Mouse (Mus musculus): Measurements from ENCODE around the gene Cpd. TPM values are rescaled to one million over a fixed set of nuclear protein-coding genes. Genes with fewer than 3 reads are reported as not detected.

Cpd gene
- polyA plus RNA-seq, 1 experiment, result 18.6 TPM

DNA sequence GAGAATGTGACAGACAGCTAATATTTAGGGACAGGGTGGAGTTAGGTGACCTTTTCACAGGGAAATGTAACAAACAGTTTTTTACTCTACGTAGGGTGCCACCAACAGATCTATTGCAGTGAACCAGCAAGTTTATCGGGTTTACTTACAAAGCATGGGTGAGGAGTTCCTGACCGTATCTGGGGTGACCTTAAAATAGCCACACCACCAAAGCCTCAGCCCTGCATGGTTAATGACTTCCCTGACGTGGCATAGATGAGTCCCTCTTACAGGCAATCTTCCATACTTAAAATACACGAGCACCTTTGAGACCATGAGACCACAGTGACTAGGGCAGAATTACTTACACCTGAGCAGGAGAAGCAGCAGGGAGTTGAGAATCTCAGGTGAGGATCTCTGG lies 12.0 kb upstream of the Cpd start:
- H3K4me3 ChIP-seq (ENCODE audit: insufficient read depth, low read depth, low read length), result no peak overlapping the region
- H3K27ac ChIP-seq (replicated peaks; ENCODE audit: low read depth, low read length), result no peak overlapping the region

DNA sequence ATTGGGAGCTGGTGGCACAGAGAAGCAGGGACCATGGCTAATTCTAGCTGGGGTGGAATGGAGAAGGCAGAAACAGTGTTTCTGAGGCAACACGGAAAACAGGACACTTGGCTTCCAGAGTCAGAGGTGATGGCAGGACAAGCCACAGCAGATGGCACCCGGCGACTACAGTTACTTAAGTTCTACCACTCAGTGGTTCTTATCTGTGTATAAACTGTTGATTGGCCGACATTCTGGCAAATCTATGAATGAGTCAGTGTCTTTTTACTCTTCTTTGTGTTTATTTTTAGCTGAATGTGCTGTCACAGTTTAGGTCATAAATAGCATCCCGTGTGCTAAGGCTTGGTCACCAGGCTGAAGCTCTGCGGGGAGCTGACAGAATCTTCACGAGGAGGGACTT lies 10.3 kb upstream of the Cpd start:
- Histone ChIP-seq H3K27ac (replicated peaks; ENCODE audit: low read depth, low read length) (no peak overlapping the region), H3K4me1 (ENCODE audit: control insufficient read depth, insufficient read depth, insufficient read length, low read length) (no peaks in the 10 kb centered on the region), H3K4me3 (ENCODE audit: insufficient read depth, low read depth, low read length) (no peak overlapping the region)

More for the DNA sequence above, 12.0 kb upstream of the Cpd start:
- no peaks in the 10 kb centered on the region for H3K4me1 ChIP-seq (ENCODE audit: control insufficient read depth, insufficient read depth, insufficient read length, low read length)

DNA sequence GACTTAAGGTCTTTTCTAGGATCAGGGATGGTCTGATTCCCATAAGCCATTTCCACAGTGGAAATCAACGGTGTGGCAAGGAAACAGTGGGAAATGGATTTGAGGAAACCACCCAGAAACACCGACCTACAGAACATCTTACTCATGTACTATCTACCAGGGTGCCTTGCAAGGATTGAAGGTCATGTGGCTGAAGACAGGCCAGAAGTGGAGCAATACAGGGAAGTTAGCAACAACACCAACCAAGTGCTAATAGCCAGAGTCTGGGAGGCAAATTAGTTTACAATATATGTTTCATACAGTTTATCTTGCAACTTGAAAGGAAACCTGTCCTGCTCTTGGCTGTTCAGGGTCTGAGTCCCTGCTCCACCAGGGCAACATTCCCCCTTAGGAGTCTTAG lies 9.8 kb upstream of the Cpd start:
- no peak overlapping the region for H3K27ac ChIP-seq (replicated peaks; ENCODE audit: low read depth, low read length)
- no peak overlapping the region for H3K4me3 ChIP-seq (ENCODE audit: insufficient read depth, low read depth, low read length)
- no peaks in the 10 kb centered on the region for H3K4me1 ChIP-seq (ENCODE audit: control insufficient read depth, insufficient read depth, insufficient read length, low read length)

DNA sequence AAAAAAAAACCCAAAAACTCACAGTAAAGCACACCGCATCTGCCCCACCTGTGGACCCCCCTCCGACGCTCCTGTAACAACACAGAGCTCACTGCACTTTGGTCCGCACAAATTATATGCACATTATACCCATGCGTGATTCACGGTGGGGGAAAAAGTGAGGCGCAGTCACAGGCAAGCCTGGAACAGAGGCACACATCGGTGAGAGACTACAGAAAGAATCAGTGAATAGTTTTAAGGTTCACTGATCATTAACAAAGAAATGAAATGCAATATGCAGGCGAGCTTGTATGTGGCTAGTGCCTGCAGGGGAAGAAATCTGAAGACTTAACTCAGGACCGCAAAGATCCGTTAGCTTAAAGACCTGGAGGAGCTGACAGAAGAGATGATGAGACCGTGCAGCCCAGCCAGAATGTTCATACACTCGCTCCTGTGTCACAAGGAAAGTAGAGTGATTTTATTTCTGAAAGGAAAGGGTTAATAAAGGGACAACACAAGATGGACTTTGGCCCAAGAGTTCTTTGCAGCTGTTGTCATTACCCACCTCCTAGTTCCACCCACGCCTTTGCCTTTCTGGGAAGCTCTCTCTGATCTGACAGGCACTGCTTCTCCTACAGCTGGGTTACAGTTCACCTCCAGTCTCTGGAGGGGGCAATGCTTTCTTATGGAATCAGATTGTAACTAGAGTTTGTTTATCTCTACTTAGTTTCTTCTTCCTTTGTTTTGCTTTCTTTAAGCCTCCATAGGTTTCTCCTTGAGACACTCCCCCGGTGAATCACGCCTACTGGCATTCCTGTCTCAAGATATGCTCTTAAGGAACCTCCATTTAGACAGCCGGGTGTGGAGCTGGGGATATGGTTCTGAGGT lies 7.9 kb upstream of the Cpd start:
- Histone ChIP-seq H3K4me3 (ENCODE audit: insufficient read depth, low read depth, low read length) (no peak overlapping the region), H3K4me1 (ENCODE audit: control insufficient read depth, insufficient read depth, insufficient read length, low read length) (peaks cover under 1% of the 10 kb centered on the region; the same call in 1 of the 2 replicates), H3K27ac (replicated peaks; ENCODE audit: low read depth, low read length) (no peak overlapping the region)

DNA sequence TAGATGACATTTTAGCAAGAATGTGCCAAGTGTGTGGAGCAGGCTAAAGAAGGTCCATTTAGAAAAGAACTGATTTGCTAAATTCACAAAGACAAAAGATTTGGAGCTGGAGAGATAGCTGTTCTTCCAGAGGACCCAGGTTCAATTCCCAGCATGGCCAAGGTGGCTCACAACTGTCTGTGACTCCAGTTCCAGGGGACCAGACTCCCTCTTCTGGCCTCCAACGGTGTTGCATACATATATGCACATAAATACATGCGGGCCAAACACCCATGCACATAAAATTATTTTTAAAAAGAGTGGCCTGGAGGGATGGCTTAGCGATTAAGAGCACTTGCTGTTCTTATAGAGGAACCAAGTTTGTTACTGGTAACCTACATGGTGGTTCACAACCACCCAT lies 4.7 kb upstream of the Cpd start:
- H3K27ac ChIP-seq (replicated peaks; ENCODE audit: low read depth, low read length), result no peak overlapping the region
- peaks cover 3% of the 10 kb centered on the region; the same call in 1 of the 2 replicates for H3K4me1 ChIP-seq (ENCODE audit: control insufficient read depth, insufficient read depth, insufficient read length, low read length)
- no peak overlapping the region for H3K4me3 ChIP-seq (ENCODE audit: insufficient read depth, low read depth, low read length)

DNA sequence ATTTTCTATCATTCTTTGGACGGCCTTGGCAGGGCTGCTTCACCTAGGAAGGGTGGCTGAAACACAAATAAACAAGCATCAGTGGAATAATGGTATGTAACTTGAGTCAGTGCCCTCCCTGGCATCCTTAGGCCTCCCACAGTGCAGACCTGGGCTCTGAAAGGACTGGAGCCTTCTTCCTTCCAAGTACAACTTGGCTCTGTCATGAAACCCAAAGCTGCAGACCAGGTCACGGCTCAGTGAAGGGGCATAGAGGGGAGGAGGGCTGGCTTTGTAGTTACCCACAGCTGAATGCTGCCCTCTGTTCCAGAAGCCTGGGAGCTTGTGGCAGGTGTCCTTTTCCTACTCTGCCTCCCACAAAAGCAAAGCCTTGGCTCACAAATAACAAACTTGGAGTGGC lies 2.8 kb upstream of the Cpd start:
- Histone ChIP-seq H3K4me1 (ENCODE audit: control insufficient read depth, insufficient read depth, insufficient read length, low read length) (peaks cover 5% of the 10 kb centered on the region), H3K4me3 (ENCODE audit: insufficient read depth, low read depth, low read length) (no peak overlapping the region), H3K27ac (replicated peaks; ENCODE audit: low read depth, low read length) (no peak overlapping the region)

DNA sequence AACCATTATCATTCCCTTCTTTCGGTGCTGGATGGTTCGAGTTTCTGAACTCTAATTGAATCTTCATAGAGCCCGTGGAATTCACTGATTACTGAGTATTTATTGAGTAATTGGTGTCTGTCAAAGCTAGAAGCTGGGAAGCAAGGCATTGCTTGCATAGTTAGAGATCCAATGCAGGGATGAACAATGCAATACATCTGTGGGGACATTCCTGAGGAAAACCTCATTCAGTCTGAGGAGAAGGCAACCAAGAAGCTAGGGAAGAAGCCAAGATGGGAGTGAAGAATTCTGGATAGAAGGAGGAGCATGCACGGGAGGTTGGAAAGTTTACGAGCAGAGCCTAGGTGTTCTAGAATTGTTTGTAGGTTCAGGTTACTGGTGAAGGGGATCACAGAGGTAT lies 1.3 kb upstream of the Cpd start:
- H3K4me1 ChIP-seq (ENCODE audit: control insufficient read depth, insufficient read depth, insufficient read length, low read length), result peaks cover 12% of the 10 kb centered on the region
- no peak overlapping the region for H3K27ac ChIP-seq (replicated peaks; ENCODE audit: low read depth, low read length)
- no peak overlapping the region for H3K4me3 ChIP-seq (ENCODE audit: insufficient read depth, low read depth, low read length)

DNA sequence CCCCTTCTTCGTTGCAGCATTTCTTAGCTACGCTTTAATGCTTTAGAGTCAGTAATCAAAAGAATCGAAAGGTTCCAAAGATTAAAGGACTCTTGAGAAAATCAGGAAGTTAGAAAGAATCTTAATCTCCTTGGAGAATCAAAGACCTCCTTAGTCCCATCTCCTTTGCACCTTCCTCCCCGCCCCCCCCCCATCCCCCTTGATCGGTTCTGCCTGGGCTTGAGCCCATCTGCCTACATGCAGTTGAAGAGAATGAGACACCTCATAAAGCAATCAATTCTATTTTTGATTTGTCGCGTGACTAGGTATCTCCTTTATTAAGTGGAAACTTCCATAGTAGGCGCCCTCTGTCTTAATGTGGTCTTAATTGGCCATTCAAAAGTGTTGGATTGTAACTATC lies 536 bp upstream of the Cpd start:
- H3K4me3 ChIP-seq (ENCODE audit: insufficient read depth, low read depth, low read length), result peak overlapping the region; percentile 49; the same call in 1 of the 2 replicates
- H3K4me1 ChIP-seq (ENCODE audit: control insufficient read depth, insufficient read depth, insufficient read length, low read length), result peaks cover 12% of the 10 kb centered on the region
- H3K27ac ChIP-seq (replicated peaks; ENCODE audit: low read depth, low read length), result no peak overlapping the region

DNA sequence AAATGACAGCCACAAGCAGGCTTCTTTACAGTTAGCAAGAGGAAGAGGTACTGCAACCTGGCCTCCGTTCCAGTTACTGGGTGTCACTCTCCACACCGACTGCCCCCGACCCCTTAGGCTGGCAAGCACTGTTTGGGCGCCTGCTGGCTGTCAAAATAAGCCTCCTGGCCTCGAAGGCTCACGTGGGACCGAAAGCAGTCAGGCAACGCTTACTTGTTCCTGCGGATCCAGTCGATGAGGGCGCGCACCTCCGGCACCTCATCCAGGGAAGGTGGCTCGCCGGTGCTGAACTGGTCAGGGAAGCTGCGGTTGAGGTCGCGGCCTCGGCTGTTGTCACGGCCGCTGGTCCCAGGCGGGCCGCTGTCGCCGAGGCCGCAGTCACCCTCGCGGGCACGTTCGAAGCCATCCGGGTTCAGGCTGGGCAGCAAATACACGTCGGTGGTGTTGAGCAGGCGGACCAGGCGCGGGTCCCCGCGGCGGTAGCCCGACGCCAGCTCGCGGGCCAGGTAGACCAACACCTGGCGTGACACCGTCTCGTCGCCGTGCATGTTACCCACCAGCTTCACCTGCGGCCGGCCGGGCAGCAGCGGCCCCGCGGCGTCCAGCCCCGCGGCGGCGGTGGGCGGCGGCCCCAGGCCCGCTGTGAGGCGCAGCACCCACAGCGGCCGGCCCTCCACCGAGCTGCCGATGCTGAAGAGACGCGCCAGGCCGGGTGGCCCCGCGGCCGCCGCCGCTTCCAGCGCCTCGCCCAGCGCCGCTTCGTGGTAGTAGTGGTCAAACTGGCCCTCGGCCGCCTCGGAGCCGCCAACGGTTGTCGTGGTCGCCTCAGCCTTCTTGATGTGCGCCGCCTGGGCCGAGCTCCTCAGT lies 574 bp downstream of the Cpd start:
- peak overlapping the region; percentile 44 for H3K27ac ChIP-seq (replicated peaks; ENCODE audit: low read depth, low read length)
- peak overlapping the region; percentile 94 for H3K4me3 ChIP-seq (ENCODE audit: insufficient read depth, low read depth, low read length)
- H3K4me1 ChIP-seq (ENCODE audit: control insufficient read depth, insufficient read depth, insufficient read length, low read length), result peaks cover 12% of the 10 kb centered on the region

DNA sequence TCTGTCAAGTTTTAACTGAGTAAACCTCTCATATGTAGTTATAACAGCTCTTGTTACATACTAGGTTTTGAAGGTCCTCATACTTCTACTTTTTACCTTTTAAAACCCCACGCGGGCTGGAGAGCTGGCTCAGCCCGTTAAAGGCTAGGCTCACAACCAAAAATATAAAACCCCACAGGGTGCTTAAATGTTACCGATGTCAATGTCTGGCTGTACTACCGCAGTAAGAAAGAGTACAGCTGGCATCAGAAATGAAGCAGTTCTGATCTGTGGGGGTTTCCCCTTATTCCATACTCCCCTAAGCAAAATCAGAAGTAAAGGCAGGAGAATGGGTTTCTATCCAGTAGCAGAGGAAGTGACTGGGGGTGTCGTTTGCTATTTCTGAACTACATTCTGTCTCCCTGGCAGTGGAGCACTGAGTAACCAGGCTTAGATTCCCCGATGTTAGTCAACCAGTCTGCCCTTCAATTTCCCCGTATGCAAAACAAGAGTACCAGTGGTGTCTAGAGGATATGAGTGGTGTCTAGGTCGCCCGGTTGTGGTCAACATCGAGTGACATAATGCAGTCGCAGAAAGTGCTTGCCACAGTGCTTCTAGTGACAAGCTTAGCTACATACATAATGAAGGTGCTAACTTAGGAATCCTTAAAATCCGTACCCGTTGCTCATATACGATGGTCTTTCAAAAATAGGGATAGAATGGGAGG lies 1.4 kb downstream of the Cpd start:
- Histone ChIP-seq H3K4me1 (ENCODE audit: control insufficient read depth, insufficient read depth, insufficient read length, low read length) (peaks cover 12% of the 10 kb centered on the region), H3K27ac (replicated peaks; ENCODE audit: low read depth, low read length) (no peak overlapping the region), H3K4me3 (ENCODE audit: insufficient read depth, low read depth, low read length) (peak overlapping the region; percentile 94)

DNA sequence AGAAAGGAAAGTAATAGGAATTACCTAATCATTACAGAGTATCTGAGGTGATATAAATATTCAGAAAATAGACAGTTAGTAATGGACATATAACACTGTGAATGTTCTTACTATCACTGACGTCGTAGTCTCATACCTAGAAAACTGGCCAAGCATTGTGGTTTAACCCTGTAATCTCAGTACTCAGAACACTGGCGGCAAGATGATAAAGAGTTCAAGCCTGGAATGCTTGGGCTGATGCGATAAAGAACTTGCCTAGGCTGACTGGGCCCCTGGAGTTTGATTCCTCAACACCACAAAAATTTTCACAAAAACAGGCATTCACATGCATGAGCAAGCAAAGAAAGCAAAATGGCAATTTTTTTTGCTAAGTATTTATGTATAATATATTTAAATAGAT lies 8.2 kb downstream of the Cpd start:
- Histone ChIP-seq H3K27ac (replicated peaks; ENCODE audit: low read depth, low read length) (no peak overlapping the region), H3K4me1 (ENCODE audit: control insufficient read depth, insufficient read depth, insufficient read length, low read length) (0 out of 2 replicates have a peak, but pooled peaks cover 1% of the 10 kb centered on the region), H3K4me3 (ENCODE audit: insufficient read depth, low read depth, low read length) (no peak overlapping the region)

DNA sequence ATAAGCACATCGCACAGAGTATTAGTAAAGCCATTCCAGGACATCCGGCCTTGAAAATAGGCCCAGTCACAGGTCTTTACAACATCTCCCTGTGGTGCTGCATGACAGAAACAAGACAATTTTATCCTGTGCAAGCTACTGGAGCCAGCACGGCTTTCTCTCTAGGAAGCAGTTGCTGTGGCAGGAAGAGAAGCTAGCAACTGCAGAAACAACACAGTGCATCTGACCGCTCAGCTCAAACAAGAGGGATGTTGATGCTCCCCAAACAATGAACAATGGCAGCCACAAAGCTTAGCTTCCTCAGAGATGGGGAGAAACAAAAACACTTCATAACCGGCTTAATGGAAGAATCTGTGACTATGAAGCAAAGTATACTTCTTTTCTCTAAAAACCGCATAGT lies 10.5 kb downstream of the Cpd start:
- H3K27ac ChIP-seq (replicated peaks; ENCODE audit: low read depth, low read length), result no peak overlapping the region
- H3K4me1 ChIP-seq (ENCODE audit: control insufficient read depth, insufficient read depth, insufficient read length, low read length), result no peaks in the 10 kb centered on the region
- H3K4me3 ChIP-seq (ENCODE audit: insufficient read depth, low read depth, low read length), result no peak overlapping the region

DNA sequence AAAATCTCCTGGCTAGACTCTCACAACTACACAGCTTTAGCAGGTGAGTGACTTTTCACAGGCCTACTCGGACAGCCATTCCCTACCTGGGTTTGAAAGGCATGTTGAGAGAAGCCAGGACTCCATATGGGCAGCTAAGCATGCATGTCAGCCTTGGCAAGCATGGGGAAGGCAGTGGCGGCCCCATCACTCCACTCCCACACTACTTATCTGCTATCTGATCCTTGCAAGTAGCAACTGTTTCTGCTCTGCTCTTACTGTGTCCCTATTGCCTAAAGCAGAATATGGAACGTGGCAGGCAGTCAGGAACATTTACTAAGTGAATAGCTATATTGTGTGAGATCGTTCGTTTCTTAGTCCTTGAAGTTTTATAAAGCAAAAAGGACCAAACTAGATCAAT lies 10.9 kb downstream of the Cpd start:
- Histone ChIP-seq H3K4me1 (ENCODE audit: control insufficient read depth, insufficient read depth, insufficient read length, low read length) (no peaks in the 10 kb centered on the region), H3K27ac (replicated peaks; ENCODE audit: low read depth, low read length) (no peak overlapping the region), H3K4me3 (ENCODE audit: insufficient read depth, low read depth, low read length) (no peak overlapping the region)

DNA sequence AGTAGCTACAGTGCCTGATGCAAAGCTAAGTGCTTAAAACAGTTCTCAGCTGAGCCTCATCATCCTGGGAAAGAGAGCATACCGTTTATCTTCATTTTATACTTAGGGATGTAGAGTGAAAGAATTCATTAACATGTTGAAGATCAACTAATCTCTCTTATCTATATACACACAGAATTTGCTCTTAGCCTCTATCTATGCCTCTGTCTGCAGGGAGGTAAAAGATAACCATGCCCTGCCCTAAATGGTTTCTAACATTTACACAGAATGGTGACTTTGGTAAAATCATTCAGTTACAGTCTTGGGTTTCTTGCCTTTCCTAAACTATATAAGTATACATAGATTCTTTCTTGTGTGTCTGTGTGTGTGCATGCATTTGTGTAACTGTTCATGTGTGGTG lies 12.2 kb downstream of the Cpd start:
- Histone ChIP-seq H3K27ac (replicated peaks; ENCODE audit: low read depth, low read length) (no peak overlapping the region), H3K4me1 (ENCODE audit: control insufficient read depth, insufficient read depth, insufficient read length, low read length) (no peaks in the 10 kb centered on the region), H3K4me3 (ENCODE audit: insufficient read depth, low read depth, low read length) (no peak overlapping the region)

DNA sequence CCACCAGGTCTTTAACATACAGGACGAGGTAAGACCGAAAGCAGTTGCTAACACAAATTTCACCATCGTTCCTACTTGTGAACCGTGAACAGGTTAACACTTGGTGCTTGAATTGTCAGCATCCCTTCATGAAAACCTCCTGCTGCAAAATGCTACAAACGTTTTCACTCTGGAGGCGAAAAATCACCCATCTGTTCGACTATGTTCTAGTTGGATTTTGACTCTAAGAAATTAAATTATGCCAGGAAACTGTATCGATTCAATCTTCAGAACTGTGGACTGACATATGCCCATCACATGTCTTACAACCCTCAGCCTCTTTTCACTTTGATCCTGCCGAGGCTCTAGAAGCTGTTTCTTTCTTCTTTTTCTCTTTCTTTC lies 21.9 kb downstream of the Cpd start:
- Histone ChIP-seq H3K4me1 (ENCODE audit: control insufficient read depth, insufficient read depth, insufficient read length, low read length) (peaks cover 6% of the 10 kb centered on the region; the same call in 1 of the 2 replicates), H3K27ac (replicated peaks; ENCODE audit: low read depth, low read length) (no peak overlapping the region), H3K4me3 (ENCODE audit: insufficient read depth, low read depth, low read length) (no peak overlapping the region)

Data from brown adipose tissue, adult 24 weeks (tissue).